Mouse (Mus musculus) E14TG2a.4 (cell line): ENCODE measurements at regions not wholly inside any gene's neighbourhood (a gene's known extent, or its start where the extent isn't known, plus 50 kb on each side); places are given as distances from the start of the nearest gene placed in this dataset.

Source experiments
- H3K27me3 ChIP-seq: 2 replicates; pipeline ENCODE4 v1.6.1; 2014; ENCODE audit warnings: low read length, control low read depth; ENCODE audit not compliant: insufficient read depth
- H3K36me3 ChIP-seq: 2 replicates; pipeline ENCODE4 v1.6.1; 2014; ENCODE audit warnings: low read length, control low read depth; ENCODE audit not compliant: insufficient read depth
- H3K4me1 ChIP-seq: replicated peaks from 2 replicates; pipeline ENCODE4 v1.6.1; 2014; ENCODE audit warnings: low read depth, low read length, control low read depth
- H3K4me3 ChIP-seq: replicated peaks from 2 replicates; pipeline ENCODE4 v1.5.1; 2014; ENCODE audit warnings: mild to moderate bottlenecking, low read length
- H3K9me3 ChIP-seq: 2 replicates; pipeline ENCODE4 v1.6.1; 2014; ENCODE audit warnings: low read length, control low read depth
- CTCF ChIP-seq: conservative IDR thresholded peaks from 2 replicates; pipeline ENCODE4 v1.5.1; 2014; ENCODE audit warnings: low read length
- NANOG ChIP-seq: IDR thresholded peaks from 2 replicates; pipeline ENCODE4 v1.6.1; 2014; ENCODE audit warnings: borderline replicate concordance, low read length, mixed read lengths
- POU5F1 ChIP-seq: IDR thresholded peaks from 2 replicates; pipeline ENCODE4 v1.6.1; 2014; ENCODE audit warnings: low read length, borderline replicate concordance

DNA sequence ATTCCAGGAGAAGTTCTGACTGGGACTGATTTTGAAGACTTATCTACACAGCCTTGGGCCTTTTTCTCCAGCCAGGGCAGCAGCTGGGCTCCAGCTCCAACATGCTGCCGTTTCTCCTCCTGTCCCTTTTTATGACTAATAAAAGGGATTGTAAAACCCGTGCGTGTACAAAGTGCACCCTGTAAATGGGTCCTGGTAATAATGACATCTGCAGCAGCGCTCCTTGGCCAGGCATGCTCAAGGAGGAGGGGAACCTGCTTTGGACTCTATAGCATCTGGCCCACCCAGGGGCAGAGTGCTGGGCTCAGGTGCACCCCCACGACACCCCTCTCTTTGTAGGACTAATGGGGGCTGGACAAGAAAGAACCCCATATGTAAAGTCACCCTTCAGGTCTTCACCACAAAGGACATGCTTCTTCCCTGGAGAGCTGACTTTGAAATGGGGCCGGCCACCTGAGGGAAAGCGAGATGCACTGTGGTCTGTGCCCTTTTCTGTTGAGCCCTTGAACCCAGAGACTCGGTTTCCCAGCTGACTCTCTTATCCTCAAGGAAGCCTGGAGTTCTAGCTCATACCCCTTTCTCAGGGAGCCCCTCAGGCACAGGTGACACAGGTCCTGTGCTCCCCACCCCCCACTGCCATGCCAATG is 61.4 kb downstream of the Mrpl23 start:
- no peaks in the 10 kb centered on the region for H3K36me3 ChIP-seq
- no peak for TF ChIP-seq NANOG
- no peak for TF ChIP-seq POU5F1
- TF ChIP-seq CTCF: no peak
- no peak overlapping the region for H3K4me3 ChIP-seq
- no peaks in the 10 kb centered on the region for H3K4me1 ChIP-seq
- H3K9me3 ChIP-seq: peaks cover 5% of the 10 kb centered on the region; the same call in 1 of the 2 replicates
- peaks cover 61% of the 10 kb centered on the region for H3K27me3 ChIP-seq

DNA sequence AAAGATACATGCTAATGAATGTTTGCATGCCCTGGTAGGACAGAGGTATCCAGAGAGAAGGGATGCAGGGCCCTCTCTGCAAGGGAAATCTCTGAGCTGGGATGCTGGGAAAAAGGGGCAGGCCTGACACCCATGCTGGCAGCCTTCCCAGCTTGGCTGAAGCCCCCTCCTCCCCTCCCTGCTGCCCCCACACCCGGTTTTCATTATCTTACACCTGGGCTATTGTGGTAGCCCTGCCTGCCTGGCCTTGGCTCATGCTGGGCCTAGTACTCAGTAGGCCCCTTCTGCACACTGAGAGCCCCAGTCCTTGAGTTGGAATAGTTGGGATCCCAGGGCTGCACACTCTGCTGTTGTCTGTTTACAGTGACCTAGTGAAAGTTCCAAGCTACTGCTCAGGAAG is 62.9 kb downstream of the Mrpl23 start:
- Histone ChIP-seq H3K27me3 (peaks cover 72% of the 10 kb centered on the region), H3K36me3 (no peaks in the 10 kb centered on the region), H3K4me3 (no peak overlapping the region), H3K9me3 (no peaks in the 10 kb centered on the region; the same call in 1 of the 2 replicates), H3K4me1 (no peaks in the 10 kb centered on the region)
- no peak for TF ChIP-seq CTCF
- TF ChIP-seq NANOG: no peak
- TF ChIP-seq POU5F1: no peak

DNA sequence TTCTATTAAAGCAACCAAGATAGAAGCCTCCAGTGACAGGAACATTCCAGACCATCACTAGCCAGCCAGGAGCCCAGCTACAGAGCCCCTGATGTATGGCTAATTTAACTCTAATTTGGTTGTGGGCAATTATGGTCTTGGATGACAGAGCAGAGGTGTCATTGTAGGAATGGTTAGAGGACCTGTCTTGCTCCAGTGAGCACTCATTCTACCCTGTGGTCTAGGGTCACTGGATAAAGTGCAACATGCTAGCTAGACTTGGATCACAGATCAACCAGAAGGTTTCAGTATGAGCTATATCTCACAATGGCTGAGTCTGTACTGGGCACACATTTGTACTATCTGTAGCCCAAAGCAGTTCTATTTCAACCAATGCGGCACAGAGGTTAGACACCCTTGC is 63.7 kb downstream of the Mrpl23 start:
- TF ChIP-seq CTCF: no peak
- TF ChIP-seq NANOG: no peak
- TF ChIP-seq POU5F1: no peak
- Histone ChIP-seq H3K36me3 (no peaks in the 10 kb centered on the region), H3K4me3 (no peak overlapping the region)

DNA sequence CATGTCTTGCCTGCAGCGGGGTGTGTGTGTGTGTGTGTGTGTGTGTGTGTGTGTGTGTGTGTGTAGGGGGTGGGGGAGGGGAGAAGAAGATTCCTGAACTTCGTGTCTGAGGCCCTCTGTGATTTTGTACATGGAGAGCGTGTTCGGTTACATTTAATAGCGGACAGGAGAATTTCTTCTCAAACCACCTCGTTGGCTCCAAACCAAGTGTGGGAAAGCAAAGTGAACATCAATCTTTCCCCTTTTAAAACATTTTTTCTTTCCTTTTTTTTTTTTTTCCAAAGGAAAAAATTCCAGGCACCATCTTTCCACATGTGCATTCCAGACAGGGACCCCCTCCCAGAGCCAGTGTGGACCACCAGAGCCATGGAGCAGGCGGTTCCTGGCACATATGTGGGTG is 65.5 kb downstream of the Mrpl23 start:
- Histone ChIP-seq H3K27me3 (peaks cover 65% of the 10 kb centered on the region), H3K36me3 (no peaks in the 10 kb centered on the region), H3K4me3 (no peak overlapping the region), H3K9me3 (0 out of 2 replicates have a peak, but pooled peaks cover 3% of the 10 kb centered on the region), H3K4me1 (no peaks in the 10 kb centered on the region)
- TF ChIP-seq NANOG (no peak), POU5F1 (no peak), CTCF (no peak)

More for the DNA sequence above, 63.7 kb downstream of the Mrpl23 start:
- Histone ChIP-seq H3K9me3 (no peaks in the 10 kb centered on the region; the same call in 1 of the 2 replicates), H3K4me1 (no peaks in the 10 kb centered on the region), H3K27me3 (peaks cover 72% of the 10 kb centered on the region)

DNA sequence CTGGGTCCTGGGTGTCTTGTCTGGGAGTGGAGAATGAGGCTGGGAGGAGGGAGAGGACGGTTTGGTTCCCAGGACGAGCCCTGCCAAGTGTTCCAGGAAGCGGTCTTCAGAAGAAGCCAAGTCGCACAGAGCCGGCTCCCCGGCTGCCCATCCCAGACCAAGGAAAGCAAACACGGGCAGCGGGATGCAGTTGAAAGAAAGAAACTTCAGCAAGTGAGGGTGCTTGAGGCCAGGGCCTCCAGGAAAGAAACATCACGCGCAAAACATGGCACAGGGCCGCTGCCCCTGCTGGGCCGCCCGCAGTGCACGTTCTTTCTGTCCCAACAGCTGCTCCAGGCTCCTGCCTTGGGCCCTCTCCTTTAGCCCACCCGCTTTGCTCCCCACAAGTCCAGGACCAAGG is 66.7 kb downstream of the Igf2 start:
- Histone ChIP-seq H3K36me3 (no peaks in the 10 kb centered on the region), H3K4me3 (no peak overlapping the region), H3K9me3 (0 out of 2 replicates have a peak, but pooled peaks cover 3% of the 10 kb centered on the region), H3K27me3 (peaks cover 63% of the 10 kb centered on the region), H3K4me1 (peaks cover 5% of the 10 kb centered on the region; the same call in 1 of the 2 replicates)
- TF ChIP-seq POU5F1 (no peak), CTCF (no peak), NANOG (no peak)

DNA sequence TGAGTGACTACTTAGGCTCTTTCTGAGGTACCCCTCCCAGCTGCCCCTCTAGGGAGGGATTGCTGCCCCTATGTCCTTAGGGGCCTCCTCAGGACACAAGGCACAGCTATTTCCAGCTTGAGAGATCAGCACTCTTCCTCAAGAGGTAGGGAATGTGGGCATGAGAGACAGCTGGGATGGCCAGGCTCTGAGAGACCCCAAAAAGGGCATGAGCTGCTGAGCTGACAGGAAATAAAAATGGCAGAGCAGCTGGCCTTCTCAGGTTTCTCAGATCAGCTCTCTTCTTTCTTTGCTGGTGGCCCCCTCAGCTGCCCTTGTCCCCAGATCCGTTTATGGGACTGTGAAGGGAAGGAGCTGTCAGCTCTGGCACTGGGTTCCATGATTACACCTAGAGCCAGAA is 66.2 kb downstream of the Igf2 start:
- H3K4me1 ChIP-seq: peaks cover 10% of the 10 kb centered on the region; the same call in 1 of the 2 replicates

More for the DNA sequence above, 66.2 kb downstream of the Igf2 start:
- Histone ChIP-seq H3K9me3 (0 out of 2 replicates have a peak, but pooled peaks cover 3% of the 10 kb centered on the region), H3K4me3 (no peak overlapping the region), H3K36me3 (no peaks in the 10 kb centered on the region), H3K27me3 (peaks cover 63% of the 10 kb centered on the region)
- no peak for TF ChIP-seq CTCF
- TF ChIP-seq POU5F1: no peak
- no peak for TF ChIP-seq NANOG
